Mouse (Mus musculus): ENCODE results near the gene Ptpn20. TPM values are rescaled to one million over a fixed set of nuclear protein-coding genes. Genes with fewer than 3 reads are reported as not detected.

Ptpn20 gene
- polyA plus RNA-seq, 1 experiment: 0.17 TPM

GRCm38 (mm10) chr14:33607431-33607830 is 18.4 kb downstream of the Ptpn20 start:
- Histone ChIP-seq H3K4me3 (ENCODE audit: insufficient read depth, low read length) (peak overlapping the region; percentile 13; the same call in 1 of the 2 replicates), H3K4me1 (ENCODE audit: control insufficient read depth, insufficient read depth, low read length) (no peaks in the 10 kb centered on the region), H3K27ac (ENCODE audit: insufficient read depth, low read length) (no peak overlapping the region)
- TF ChIP-seq POLR2A (IDR thresholded peaks at IDR 0.05; ENCODE audit: extremely low read depth, insufficient read depth, low read length) (no peak), CTCF (IDR thresholded peaks at IDR 0.05; ENCODE audit: extremely low read depth, insufficient read depth, low read length) (no peak)

- TF ChIP-seq CTCF (IDR thresholded peaks at IDR 0.05; ENCODE audit: extremely low read depth, insufficient read depth, low read length) (no peak), POLR2A (IDR thresholded peaks at IDR 0.05; ENCODE audit: extremely low read depth, insufficient read depth, low read length) (no peak)
- Histone ChIP-seq H3K4me3 (ENCODE audit: insufficient read depth, low read length) (no peak overlapping the region), H3K27ac (ENCODE audit: insufficient read depth, low read length) (no peak overlapping the region), H3K4me1 (ENCODE audit: control insufficient read depth, insufficient read depth, low read length) (no peaks in the 10 kb centered on the region)
Observed at GRCm38 (mm10) chr14:33625036-33625435, 36.0 kb downstream of the Ptpn20 start.

- H3K4me1 ChIP-seq (ENCODE audit: control insufficient read depth, insufficient read depth, low read length): no peaks in the 10 kb centered on the region
- H3K4me3 ChIP-seq (ENCODE audit: insufficient read depth, low read length): no peak overlapping the region
- no peak overlapping the region for H3K27ac ChIP-seq (ENCODE audit: insufficient read depth, low read length)
- TF ChIP-seq CTCF (IDR thresholded peaks at IDR 0.05; ENCODE audit: extremely low read depth, insufficient read depth, low read length) (peak; percentile 58), POLR2A (IDR thresholded peaks at IDR 0.05; ENCODE audit: extremely low read depth, insufficient read depth, low read length) (no peak)
Observed at GRCm38 (mm10) chr14:33632790-33633372, 43.9 kb downstream of the Ptpn20 start.

- Histone ChIP-seq H3K4me3 (ENCODE audit: insufficient read depth, low read length) (no peak overlapping the region), H3K4me1 (ENCODE audit: control insufficient read depth, insufficient read depth, low read length) (no peaks in the 10 kb centered on the region), H3K27ac (ENCODE audit: insufficient read depth, low read length) (no peak overlapping the region)
- TF ChIP-seq CTCF (IDR thresholded peaks at IDR 0.05; ENCODE audit: extremely low read depth, insufficient read depth, low read length) (no peak), POLR2A (IDR thresholded peaks at IDR 0.05; ENCODE audit: extremely low read depth, insufficient read depth, low read length) (no peak)
Observed at GRCm38 (mm10) chr14:33634354-33634753, 45.3 kb downstream of the Ptpn20 start.

- H3K27ac ChIP-seq (ENCODE audit: insufficient read depth, low read length): no peak overlapping the region
- no peak overlapping the region for H3K4me3 ChIP-seq (ENCODE audit: insufficient read depth, low read length)
- no peaks in the 10 kb centered on the region for H3K4me1 ChIP-seq (ENCODE audit: control insufficient read depth, insufficient read depth, low read length)
- no peak for TF ChIP-seq CTCF (IDR thresholded peaks at IDR 0.05; ENCODE audit: extremely low read depth, insufficient read depth, low read length)
- no peak for TF ChIP-seq POLR2A (IDR thresholded peaks at IDR 0.05; ENCODE audit: extremely low read depth, insufficient read depth, low read length)
Observed at GRCm38 (mm10) chr14:33634774-33635173, 45.8 kb downstream of the Ptpn20 start.

GRCm38 (mm10) chr14:33639357-33639756 is 50.4 kb downstream of the Ptpn20 start:
- H3K4me3 ChIP-seq (ENCODE audit: insufficient read depth, low read length): no peak overlapping the region
- TF ChIP-seq CTCF (IDR thresholded peaks at IDR 0.05; ENCODE audit: extremely low read depth, insufficient read depth, low read length): peak; percentile 58
- TF ChIP-seq POLR2A (IDR thresholded peaks at IDR 0.05; ENCODE audit: extremely low read depth, insufficient read depth, low read length): no peak
- no peak overlapping the region for H3K27ac ChIP-seq (ENCODE audit: insufficient read depth, low read length)
- H3K4me1 ChIP-seq (ENCODE audit: control insufficient read depth, insufficient read depth, low read length): no peaks in the 10 kb centered on the region

GRCm38 (mm10) chr14:33650721-33651120 is 61.7 kb downstream of the Ptpn20 start:
- Histone ChIP-seq H3K4me1 (ENCODE audit: control insufficient read depth, insufficient read depth, low read length) (no peaks in the 10 kb centered on the region), H3K4me3 (ENCODE audit: insufficient read depth, low read length) (no peak overlapping the region), H3K27ac (ENCODE audit: insufficient read depth, low read length) (no peak overlapping the region)
- 0 out of 2 replicates have a peak, but pooled peaks have one; percentile 5 for TF ChIP-seq CTCF (IDR thresholded peaks at IDR 0.05; ENCODE audit: extremely low read depth, insufficient read depth, low read length)
- TF ChIP-seq POLR2A (IDR thresholded peaks at IDR 0.05; ENCODE audit: extremely low read depth, insufficient read depth, low read length): no peak

- TF ChIP-seq POLR2A (IDR thresholded peaks at IDR 0.05; ENCODE audit: extremely low read depth, insufficient read depth, low read length): no peak
- no peak for TF ChIP-seq CTCF (IDR thresholded peaks at IDR 0.05; ENCODE audit: extremely low read depth, insufficient read depth, low read length)
- Histone ChIP-seq H3K27ac (ENCODE audit: insufficient read depth, low read length) (no peak overlapping the region), H3K4me3 (ENCODE audit: insufficient read depth, low read length) (no peak overlapping the region), H3K4me1 (ENCODE audit: control insufficient read depth, insufficient read depth, low read length) (no peaks in the 10 kb centered on the region)
Observed at GRCm38 (mm10) chr14:33657471-33657901, 68.5 kb downstream of the Ptpn20 start.

GRCm38 (mm10) chr14:33658331-33658730 is 69.3 kb downstream of the Ptpn20 start:
- Histone ChIP-seq H3K27ac (ENCODE audit: insufficient read depth, low read length) (no peak overlapping the region), H3K4me1 (ENCODE audit: control insufficient read depth, insufficient read depth, low read length) (no peaks in the 10 kb centered on the region), H3K4me3 (ENCODE audit: insufficient read depth, low read length) (no peak overlapping the region)
- TF ChIP-seq POLR2A (IDR thresholded peaks at IDR 0.05; ENCODE audit: extremely low read depth, insufficient read depth, low read length): no peak
- TF ChIP-seq CTCF (IDR thresholded peaks at IDR 0.05; ENCODE audit: extremely low read depth, insufficient read depth, low read length): no peak

- Histone ChIP-seq H3K4me3 (ENCODE audit: insufficient read depth, low read length) (no peak overlapping the region), H3K4me1 (ENCODE audit: control insufficient read depth, insufficient read depth, low read length) (no peaks in the 10 kb centered on the region), H3K27ac (ENCODE audit: insufficient read depth, low read length) (no peak overlapping the region)
- TF ChIP-seq POLR2A (IDR thresholded peaks at IDR 0.05; ENCODE audit: extremely low read depth, insufficient read depth, low read length) (no peak), CTCF (IDR thresholded peaks at IDR 0.05; ENCODE audit: extremely low read depth, insufficient read depth, low read length) (no peak)
Observed at GRCm38 (mm10) chr14:33662080-33662479, 73.1 kb downstream of the Ptpn20 start.

Measured in cortical plate, adult 2 months (tissue).